Mouse (Mus musculus): ENCODE results near the gene 4930550C14Rik. TPM values are rescaled to one million over a fixed set of nuclear protein-coding genes. Genes with fewer than 3 reads are reported as not detected.

Gene 4930550C14Rik
- polyA plus RNA-seq, 1 experiment from 2014 or later = 0.85 TPM

- peak overlapping the region; percentile 20 for H3K27ac ChIP-seq (ENCODE audit: low read depth, low read length)
- DNase-seq (ENCODE audit: low spot score) = no peak
- peak overlapping the region; percentile 33; the same call in 1 of the 2 replicates for H3K4me2 ChIP-seq
- H3K4me1 ChIP-seq (replicated peaks; ENCODE audit: control insufficient read depth, insufficient read depth, low read length) = peaks cover 14% of the 10 kb centered on the region
- no peaks in the 10 kb centered on the region for H3K36me3 ChIP-seq (ENCODE audit: control insufficient read depth, insufficient read depth, low read length)
- H3K4me3 ChIP-seq (ENCODE audit: low read depth, low read length) = no peak overlapping the region
- WGBS = 64% methylated on average over 3 of the region's 3 CpGs
- peak; percentile 94 for ATAC-seq (replicated peaks; ENCODE audit: low FRiP score)
- no peaks in the 10 kb centered on the region for H3K9me3 ChIP-seq (ENCODE audit: control insufficient read depth, low read length)
- H3K27me3 ChIP-seq (replicated peaks; ENCODE audit: control insufficient read depth, insufficient read depth, low read length) = no peaks in the 10 kb centered on the region
- H3K9ac ChIP-seq (ENCODE audit: low read depth, low read length) = no peak overlapping the region
Measured at GRCm38 (mm10) chr9:53409427-53409826, 7.3 kb downstream of the 4930550C14Rik start.

DNA sequence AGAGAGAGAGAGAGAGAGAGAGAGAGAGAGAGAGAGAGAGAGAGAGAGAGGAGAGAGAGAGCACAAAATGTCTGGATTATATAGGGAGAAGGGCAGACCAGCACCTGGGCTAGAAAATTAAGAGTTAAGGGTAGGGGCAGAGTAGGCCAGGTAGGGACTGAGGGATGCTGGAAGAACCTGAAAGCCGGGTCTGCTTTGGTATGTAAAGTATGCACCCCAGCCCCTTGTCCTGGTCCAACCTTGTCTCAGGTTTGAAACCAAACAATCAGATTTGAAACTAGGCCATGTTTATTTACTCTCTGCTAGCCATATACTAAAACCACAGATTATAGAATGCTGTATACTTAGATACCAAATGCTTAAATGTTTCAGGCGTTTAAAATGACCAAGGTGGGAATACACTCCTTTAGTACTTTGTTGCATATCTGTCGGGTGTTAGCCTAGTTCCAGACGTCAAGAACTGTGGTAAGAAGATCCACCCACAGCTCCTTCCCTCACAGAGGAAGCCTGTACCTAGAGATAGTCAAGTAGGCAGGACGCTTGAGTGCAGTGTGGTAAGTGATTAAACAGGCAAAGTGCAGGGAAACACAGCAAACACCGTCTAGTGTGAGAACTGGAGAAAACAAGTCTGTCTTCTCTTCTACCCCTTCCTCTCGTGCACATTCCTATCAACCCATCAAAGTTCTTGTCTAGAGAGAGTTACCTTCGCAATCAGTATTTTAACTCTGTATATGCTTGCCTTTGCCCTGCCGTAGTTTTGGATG lies 20.2 kb downstream of the 4930550C14Rik start:
- peak; percentile 99 for ATAC-seq (replicated peaks; ENCODE audit: low FRiP score)
- DNase-seq (ENCODE audit: low spot score) = no peak
- Histone ChIP-seq H3K36me3 (ENCODE audit: control insufficient read depth, insufficient read depth, low read length) (no peaks in the 10 kb centered on the region), H3K4me1 (replicated peaks; ENCODE audit: control insufficient read depth, insufficient read depth, low read length) (peaks cover 14% of the 10 kb centered on the region), H3K9ac (ENCODE audit: low read depth, low read length) (peak overlapping the region; percentile 16; the same call in 1 of the 2 replicates), H3K27ac (ENCODE audit: low read depth, low read length) (peak overlapping the region; percentile 84), H3K9me3 (ENCODE audit: control insufficient read depth, low read length) (no peaks in the 10 kb centered on the region), H3K27me3 (replicated peaks; ENCODE audit: control insufficient read depth, insufficient read depth, low read length) (no peaks in the 10 kb centered on the region), H3K4me3 (ENCODE audit: low read depth, low read length) (0 out of 2 replicates have a peak overlapping the region, but pooled peaks have one; percentile 8), H3K4me2 (peak overlapping the region; percentile 50)
- 23% methylated on average over 9 of the region's 9 CpGs for WGBS

GRCm38 (mm10) chr9:53426726-53427125 lies 24.6 kb downstream of the 4930550C14Rik start:
- no peak overlapping the region for H3K4me3 ChIP-seq (ENCODE audit: low read depth, low read length)
- no peak for DNase-seq (ENCODE audit: low spot score)
- no peak overlapping the region for H3K27ac ChIP-seq (ENCODE audit: low read depth, low read length)
- H3K4me2 ChIP-seq = no peak overlapping the region
- peak; percentile 46; the same call in 1 of the 2 replicates for ATAC-seq (replicated peaks; ENCODE audit: low FRiP score)
- H3K27me3 ChIP-seq (replicated peaks; ENCODE audit: control insufficient read depth, insufficient read depth, low read length) = no peaks in the 10 kb centered on the region
- no peak overlapping the region for H3K9ac ChIP-seq (ENCODE audit: low read depth, low read length)
- no peaks in the 10 kb centered on the region for H3K9me3 ChIP-seq (ENCODE audit: control insufficient read depth, low read length)
- no peaks in the 10 kb centered on the region for H3K36me3 ChIP-seq (ENCODE audit: control insufficient read depth, insufficient read depth, low read length)
- WGBS = 71% methylated on average over 3 of the region's 3 CpGs
- peaks cover 14% of the 10 kb centered on the region for H3K4me1 ChIP-seq (replicated peaks; ENCODE audit: control insufficient read depth, insufficient read depth, low read length)

DNA sequence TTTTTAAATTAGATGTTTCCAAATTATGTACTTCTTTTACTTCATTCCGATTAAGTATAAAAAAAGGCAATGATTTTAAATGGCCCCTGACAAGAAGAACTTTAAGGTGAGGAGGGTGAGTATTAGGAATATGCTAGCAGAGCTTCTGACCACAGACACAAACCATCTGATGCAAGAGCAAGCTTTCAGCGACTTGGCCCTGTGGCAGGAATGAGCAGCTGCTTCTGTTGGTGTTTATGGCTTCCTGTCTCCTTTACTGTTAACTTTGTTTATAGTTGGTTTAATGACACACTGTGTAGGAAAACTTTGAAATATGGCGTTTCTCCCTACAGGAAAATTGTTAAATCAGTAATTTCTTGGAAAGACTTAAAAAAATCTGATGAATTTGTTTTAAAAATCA lies 25.5 kb downstream of the 4930550C14Rik start:
- DNase-seq (ENCODE audit: low spot score) (no peak), ATAC-seq (replicated peaks; ENCODE audit: low FRiP score) (no peak)
- Histone ChIP-seq H3K4me2 (no peak overlapping the region), H3K27ac (ENCODE audit: low read depth, low read length) (no peak overlapping the region), H3K9me3 (ENCODE audit: control insufficient read depth, low read length) (no peaks in the 10 kb centered on the region), H3K9ac (ENCODE audit: low read depth, low read length) (no peak overlapping the region), H3K27me3 (replicated peaks; ENCODE audit: control insufficient read depth, insufficient read depth, low read length) (no peaks in the 10 kb centered on the region), H3K36me3 (ENCODE audit: control insufficient read depth, insufficient read depth, low read length) (no peaks in the 10 kb centered on the region), H3K4me3 (ENCODE audit: low read depth, low read length) (no peak overlapping the region), H3K4me1 (replicated peaks; ENCODE audit: control insufficient read depth, insufficient read depth, low read length) (peaks cover 12% of the 10 kb centered on the region)
- WGBS = 65% methylated on average over 3 of the region's 3 CpGs

DNA sequence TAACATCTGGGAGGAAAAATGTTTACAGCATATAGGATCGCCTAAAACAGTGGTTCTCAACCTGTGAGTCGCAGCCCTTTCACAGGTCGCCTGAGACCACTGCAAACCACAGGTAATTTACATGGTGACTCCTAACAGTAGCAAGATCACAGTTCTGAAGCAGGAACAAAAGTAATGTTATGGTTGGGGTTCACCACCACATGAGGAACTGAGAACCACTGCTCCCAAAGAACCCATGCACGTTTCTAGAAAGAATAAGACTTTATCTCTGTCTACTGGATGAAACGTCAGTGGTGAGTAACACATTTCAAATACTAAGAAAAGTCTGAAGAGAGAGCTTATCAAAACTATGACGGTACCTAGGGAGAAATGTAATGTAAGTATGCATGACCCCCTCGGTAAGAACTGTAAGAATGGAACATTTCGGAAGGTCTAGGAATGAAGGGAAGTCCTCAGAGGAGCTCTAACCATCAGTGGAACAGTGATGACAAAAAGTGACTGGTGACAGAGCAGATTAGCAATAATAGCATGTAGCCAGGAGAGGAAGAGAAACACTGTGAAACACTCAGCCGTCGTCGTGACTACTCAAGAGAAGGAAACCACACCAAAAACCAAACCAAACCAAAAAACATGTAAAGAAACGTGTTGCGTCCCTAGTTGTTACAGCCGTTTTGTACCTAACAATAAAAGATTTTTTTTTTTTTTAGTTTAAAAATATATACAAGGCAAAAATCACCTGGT lies 33.9 kb downstream of the 4930550C14Rik start:
- H3K36me3 ChIP-seq (ENCODE audit: control insufficient read depth, insufficient read depth, low read length) = peaks cover 3% of the 10 kb centered on the region; the same call in 1 of the 2 replicates
- no peak overlapping the region for H3K4me2 ChIP-seq
- no peaks in the 10 kb centered on the region for H3K9me3 ChIP-seq (ENCODE audit: control insufficient read depth, low read length)
- H3K27ac ChIP-seq (ENCODE audit: low read depth, low read length) = no peak overlapping the region
- DNase-seq (ENCODE audit: low spot score) (no peak), ATAC-seq (replicated peaks; ENCODE audit: low FRiP score) (no peak)
- no peak overlapping the region for H3K4me3 ChIP-seq (ENCODE audit: low read depth, low read length)
- H3K9ac ChIP-seq (ENCODE audit: low read depth, low read length) = no peak overlapping the region
- no peaks in the 10 kb centered on the region for H3K4me1 ChIP-seq (replicated peaks; ENCODE audit: control insufficient read depth, insufficient read depth, low read length)
- no peaks in the 10 kb centered on the region for H3K27me3 ChIP-seq (replicated peaks; ENCODE audit: control insufficient read depth, insufficient read depth, low read length)
- WGBS = 82% methylated on average over 14 of the region's 14 CpGs

- peaks cover 5% of the 10 kb centered on the region; the same call in 1 of the 2 replicates for H3K36me3 ChIP-seq (ENCODE audit: control insufficient read depth, insufficient read depth, low read length)
- H3K4me1 ChIP-seq (replicated peaks; ENCODE audit: control insufficient read depth, insufficient read depth, low read length) = no peaks in the 10 kb centered on the region
- no peak overlapping the region for H3K27ac ChIP-seq (ENCODE audit: low read depth, low read length)
- no peak overlapping the region for H3K9ac ChIP-seq (ENCODE audit: low read depth, low read length)
- H3K27me3 ChIP-seq (replicated peaks; ENCODE audit: control insufficient read depth, insufficient read depth, low read length) = no peaks in the 10 kb centered on the region
- no peak overlapping the region for H3K4me2 ChIP-seq
- DNase-seq (ENCODE audit: low spot score) = no peak
- H3K9me3 ChIP-seq (ENCODE audit: control insufficient read depth, low read length) = no peaks in the 10 kb centered on the region
- no peak overlapping the region for H3K4me3 ChIP-seq (ENCODE audit: low read depth, low read length)
- ATAC-seq (replicated peaks; ENCODE audit: low FRiP score) = no peak
- WGBS = 81% methylated on average over 1 of the region's 1 CpGs
Measured at GRCm38 (mm10) chr9:53450609-53451008, 48.5 kb downstream of the 4930550C14Rik start.

- ATAC-seq (replicated peaks; ENCODE audit: low FRiP score) (no peak), DNase-seq (ENCODE audit: low spot score) (no peak)
- H3K36me3 ChIP-seq (ENCODE audit: control insufficient read depth, insufficient read depth, low read length) = peaks cover 2% of the 10 kb centered on the region; the same call in 1 of the 2 replicates
- H3K4me2 ChIP-seq = no peak overlapping the region
- H3K9me3 ChIP-seq (ENCODE audit: control insufficient read depth, low read length) = no peaks in the 10 kb centered on the region
- 93% methylated on average over 2 of the region's 2 CpGs for WGBS
- H3K27ac ChIP-seq (ENCODE audit: low read depth, low read length) = no peak overlapping the region
- no peaks in the 10 kb centered on the region for H3K4me1 ChIP-seq (replicated peaks; ENCODE audit: control insufficient read depth, insufficient read depth, low read length)
- no peak overlapping the region for H3K9ac ChIP-seq (ENCODE audit: low read depth, low read length)
- no peaks in the 10 kb centered on the region for H3K27me3 ChIP-seq (replicated peaks; ENCODE audit: control insufficient read depth, insufficient read depth, low read length)
- no peak overlapping the region for H3K4me3 ChIP-seq (ENCODE audit: low read depth, low read length)
Measured at GRCm38 (mm10) chr9:53452038-53452437, 49.9 kb downstream of the 4930550C14Rik start.

GRCm38 (mm10) chr9:53472806-53473518 lies 70.8 kb downstream of the 4930550C14Rik start:
- Histone ChIP-seq H3K9me3 (ENCODE audit: control insufficient read depth, low read length) (no peaks in the 10 kb centered on the region), H3K4me1 (replicated peaks; ENCODE audit: control insufficient read depth, insufficient read depth, low read length) (no peaks in the 10 kb centered on the region), H3K27me3 (replicated peaks; ENCODE audit: control insufficient read depth, insufficient read depth, low read length) (no peaks in the 10 kb centered on the region), H3K4me2 (no peak overlapping the region), H3K4me3 (ENCODE audit: low read depth, low read length) (no peak overlapping the region), H3K27ac (ENCODE audit: low read depth, low read length) (no peak overlapping the region), H3K9ac (ENCODE audit: low read depth, low read length) (no peak overlapping the region), H3K36me3 (ENCODE audit: control insufficient read depth, insufficient read depth, low read length) (no peaks in the 10 kb centered on the region)
- DNase-seq (ENCODE audit: low spot score) (no peak), ATAC-seq (replicated peaks; ENCODE audit: low FRiP score) (no peak)
- WGBS = 83% methylated on average over 9 of the region's 9 CpGs

All from liver, embryonic 11.5 days (tissue).